Mouse (Mus musculus) limb, embryonic 13.5 days (tissue): ENCODE data around the gene Tfe3. TPM values are rescaled to one million over a fixed set of nuclear protein-coding genes. Genes with fewer than 3 reads are reported as not detected.
"Not testable (repeated sequence)": the region's sequence is repeated elsewhere in the genome, so short reads cannot be mapped to it uniquely, and the experiment has no call there.

Experiments used
- ATAC-seq: fragments of 200-750 bp; cut with Nextera tagmentation; 2 replicates; pipeline ENCODE4 v1.8.0; 2017; ENCODE audit warnings: low read depth, moderate number of reproducible peaks, moderate TSS enrichment; ENCODE audit not compliant: low FRiP score
- H3K27ac ChIP-seq: fragments of 300-500 bp; sonication (generic); 2 replicates; pipeline ENCODE4 v1.5.1; 2015; ENCODE audit warnings: inconsistent platforms, mild to moderate bottlenecking, moderate library complexity
- H3K27me3 ChIP-seq: fragments of 300-500 bp; sonication (generic); 2 replicates; pipeline ENCODE4 v1.6.1; 2015; ENCODE audit warnings: mild to moderate bottlenecking, inconsistent platforms
- H3K36me3 ChIP-seq: fragments of 300-500 bp; sonication (generic); 2 replicates; pipeline ENCODE4 v1.6.1; 2015; ENCODE audit warnings: inconsistent platforms, mild to moderate bottlenecking, moderate library complexity
- H3K4me1 ChIP-seq: fragments of 300-500 bp; sonication (generic); 2 replicates; pipeline ENCODE4 v1.6.1; 2015; ENCODE audit warnings: inconsistent platforms
- H3K4me2 ChIP-seq: fragments of 300-500 bp; sonication (generic); replicated peaks from 2 replicates; pipeline ENCODE4 v1.6.1; 2015; ENCODE audit warnings: inconsistent platforms, mild to moderate bottlenecking, moderate library complexity
- H3K4me3 ChIP-seq: fragments of 300-500 bp; sonication (generic); 2 replicates; pipeline ENCODE4 v1.5.1; 2015; ENCODE audit warnings: moderate library complexity, mild to moderate bottlenecking, inconsistent platforms
- H3K9ac ChIP-seq: fragments of 300-500 bp; sonication (generic); 2 replicates; pipeline ENCODE4 v1.6.1; 2015; ENCODE audit warnings: mild to moderate bottlenecking, inconsistent platforms
- H3K9me3 ChIP-seq: fragments of 300-500 bp; sonication (generic); 2 replicates; pipeline ENCODE4 v1.6.1; 2016; ENCODE audit warnings: inconsistent platforms
- WGBS: fragments of 180-500 bp; shearing (Covaris S2); methylation state at CpG from one replicate; pipeline ENCODE4 v1.1.7; 2015; 5-methylcytosine and 5-hydroxymethylcytosine counted together
- polyA plus RNA-seq: library from polyadenylated mRNA; unstranded; fragments of >200 nt; fragmentation: Nextera tagmentation; extraction: Ambion mirVana; gene quantifications from 2 replicates; pipeline ENCODE4 v1.2.1, GENCODE M21; 2015

Gene Tfe3
- 26.4 and 27.6 TPM in 2 replicates for polyA plus RNA-seq

GRCm38 (mm10) chrX:7762137-7762920, at the start of gene Tfe3:
Gene Tfe3, plus strand, starts transcription at chrX:7762560.
- H3K9ac ChIP-seq = peak within 1 kb of the TSS; percentile 78
- peak within 1 kb of the TSS; percentile 71 for H3K4me3 ChIP-seq
- no peaks in the 10 kb centered on the region for H3K9me3 ChIP-seq
- H3K4me1 ChIP-seq = peaks cover 19% of the 10 kb centered on the region
- ATAC-seq = peak; percentile 96
- WGBS = 19% methylated on average over 38 of the region's 38 CpGs
- H3K36me3 ChIP-seq = peaks cover 11% of the 10 kb centered on the region
- peak within 1 kb of the TSS; percentile 71 for H3K4me2 ChIP-seq
- no peaks in the 10 kb centered on the region for H3K27me3 ChIP-seq
- no peak within 1 kb of the TSS for H3K27ac ChIP-seq

- H3K9ac ChIP-seq = peak overlapping the region; percentile 51
- H3K4me3 ChIP-seq = peak overlapping the region; percentile 37
- WGBS = 25% methylated on average over 6 of the region's 12 CpGs
- ATAC-seq, H3K27ac ChIP-seq, H3K27me3 ChIP-seq, H3K4me1 ChIP-seq, H3K9me3 ChIP-seq, H3K36me3 ChIP-seq: not testable (repeated sequence)
- H3K4me2 ChIP-seq = peak overlapping the region; percentile 58
These were observed 48.6 kb upstream of the Tfe3 start for GRCm38 (mm10) chrX:7713764-7714134.

- WGBS = 22% methylated on average over 43 of the region's 60 CpGs
- H3K9me3 ChIP-seq = not testable (repeated sequence)
These were observed 48.0 kb upstream of the Tfe3 start, which contains the start of gene Wdr45 for GRCm38 (mm10) chrX:7714135-7714899. Gene Wdr45, plus strand, starts transcription at chrX:7714333.

GRCm38 (mm10) chrX:7716058-7716457, 46.3 kb upstream of the Tfe3 start:
- not testable (repeated sequence) for ATAC-seq, H3K4me3 ChIP-seq, H3K9me3 ChIP-seq, H3K27ac ChIP-seq, H3K36me3 ChIP-seq, H3K9ac ChIP-seq, H3K4me2 ChIP-seq, H3K4me1 ChIP-seq, H3K27me3 ChIP-seq
- 42% methylated on average over 1 of the region's 1 CpGs for WGBS

More at GRCm38 (mm10) chrX:7714135-7714899, 48.0 kb upstream of the Tfe3 start, which contains the start of gene Wdr45:
- H3K27ac ChIP-seq, H3K27me3 ChIP-seq, H3K36me3 ChIP-seq, H3K4me1 ChIP-seq: not testable (repeated sequence)
- Histone ChIP-seq H3K4me2 (peak within 1 kb of the TSS; percentile 58), H3K4me3 (peak within 1 kb of the TSS; percentile 37), H3K9ac (peak within 1 kb of the TSS; percentile 51)
- peak; percentile 96 for ATAC-seq

GRCm38 (mm10) chrX:7721514-7722281, 40.7 kb upstream of the Tfe3 start, which contains the start of gene Gm45208:
Gene Gm45208, plus strand, starts transcription at chrX:7722245.
- 17% methylated on average over 22 of the region's 22 CpGs for WGBS
- Histone ChIP-seq H3K27me3 (no peaks in the 10 kb centered on the region), H3K4me3 (peak within 1 kb of the TSS; percentile 58), H3K9me3 (no peaks in the 10 kb centered on the region), H3K4me2 (peak within 1 kb of the TSS; percentile 71), H3K4me1 (no peaks in the 10 kb centered on the region), H3K9ac (peak within 1 kb of the TSS; percentile 68), H3K27ac (peak within 1 kb of the TSS; percentile 84), H3K36me3 (peaks cover 21% of the 10 kb centered on the region; the same call in 1 of the 2 replicates)
- peak; percentile 89 for ATAC-seq

GRCm38 (mm10) chrX:7722282-7722611, 40.1 kb upstream of the Tfe3 start:
- H3K27me3 ChIP-seq = no peaks in the 10 kb centered on the region
- H3K27ac ChIP-seq = no peak overlapping the region
- peaks cover 26% of the 10 kb centered on the region for H3K36me3 ChIP-seq
- H3K9ac ChIP-seq = peak overlapping the region; percentile 68
- no peaks in the 10 kb centered on the region for H3K9me3 ChIP-seq
- peak overlapping the region; percentile 71 for H3K4me2 ChIP-seq
- H3K4me3 ChIP-seq = peak overlapping the region; percentile 58
- no peaks in the 10 kb centered on the region for H3K4me1 ChIP-seq
- WGBS = 12% methylated on average over 11 of the region's 11 CpGs
- peak; percentile 20; the same call in 1 of the 2 replicates for ATAC-seq

- H3K36me3 ChIP-seq = peaks cover 26% of the 10 kb centered on the region
- no peaks in the 10 kb centered on the region for H3K4me1 ChIP-seq
- H3K9me3 ChIP-seq = no peaks in the 10 kb centered on the region
- no peaks in the 10 kb centered on the region for H3K27me3 ChIP-seq
- WGBS = 24% methylated on average over 4 of the region's 4 CpGs
- no peak for ATAC-seq
- H3K4me3 ChIP-seq = peak overlapping the region; percentile 58
- H3K4me2 ChIP-seq = peak overlapping the region; percentile 71
- H3K27ac ChIP-seq = no peak overlapping the region
- peak overlapping the region; percentile 68 for H3K9ac ChIP-seq
These were observed 39.7 kb upstream of the Tfe3 start for GRCm38 (mm10) chrX:7722691-7723090.

GRCm38 (mm10) chrX:7724135-7724534, 38.2 kb upstream of the Tfe3 start:
- Histone ChIP-seq H3K9ac (no peak overlapping the region), H3K9me3 (no peaks in the 10 kb centered on the region), H3K36me3 (peaks cover 26% of the 10 kb centered on the region), H3K27ac (no peak overlapping the region), H3K4me3 (no peak overlapping the region), H3K4me2 (no peak overlapping the region), H3K27me3 (no peaks in the 10 kb centered on the region), H3K4me1 (0 out of 2 replicates have a peak, but pooled peaks cover 1% of the 10 kb centered on the region)
- WGBS = 76% methylated on average over 7 of the region's 7 CpGs
- no peak for ATAC-seq

- no peak overlapping the region for H3K9ac ChIP-seq
- H3K4me3 ChIP-seq = no peak overlapping the region
- no peaks in the 10 kb centered on the region for H3K27me3 ChIP-seq
- H3K36me3 ChIP-seq = peaks cover 26% of the 10 kb centered on the region
- no peak for ATAC-seq
- no peak overlapping the region for H3K27ac ChIP-seq
- 84% methylated on average over 12 of the region's 12 CpGs for WGBS
- no peaks in the 10 kb centered on the region for H3K9me3 ChIP-seq
- H3K4me2 ChIP-seq = no peak overlapping the region
- 0 out of 2 replicates have a peak, but pooled peaks cover 8% of the 10 kb centered on the region for H3K4me1 ChIP-seq
These were observed 36.5 kb upstream of the Tfe3 start for GRCm38 (mm10) chrX:7725841-7726240.

- Histone ChIP-seq H3K36me3 (peaks cover 26% of the 10 kb centered on the region), H3K27ac (no peak overlapping the region), H3K9ac (no peak overlapping the region), H3K27me3 (no peaks in the 10 kb centered on the region), H3K9me3 (no peaks in the 10 kb centered on the region), H3K4me2 (no peak overlapping the region), H3K4me3 (no peak overlapping the region), H3K4me1 (0 out of 2 replicates have a peak, but pooled peaks cover 8% of the 10 kb centered on the region)
- WGBS = 91% methylated on average over 13 of the region's 13 CpGs
- ATAC-seq = no peak
These were observed 35.2 kb upstream of the Tfe3 start for GRCm38 (mm10) chrX:7727176-7727575.

- peak; percentile 94 for ATAC-seq
- 18% methylated on average over 42 of the region's 42 CpGs for WGBS
- H3K36me3 ChIP-seq = peaks cover 26% of the 10 kb centered on the region
These were observed 34.0 kb upstream of the Tfe3 start, which contains the start of gene Praf2 for GRCm38 (mm10) chrX:7728215-7728921. Gene Praf2, plus strand, starts transcription at chrX:7728439.

More at GRCm38 (mm10) chrX:7728215-7728921, 34.0 kb upstream of the Tfe3 start, which contains the start of gene Praf2:
- no peaks in the 10 kb centered on the region for H3K27me3 ChIP-seq
- 0 out of 2 replicates have a peak, but pooled peaks cover 8% of the 10 kb centered on the region for H3K4me1 ChIP-seq
- no peak within 1 kb of the TSS for H3K27ac ChIP-seq
- peak within 1 kb of the TSS; percentile 57 for H3K9ac ChIP-seq
- peak within 1 kb of the TSS; percentile 61 for H3K4me2 ChIP-seq
- peak within 1 kb of the TSS; percentile 51 for H3K4me3 ChIP-seq
- no peaks in the 10 kb centered on the region for H3K9me3 ChIP-seq
